Mouse (Mus musculus): ENCODE results near the gene Rnase4. TPM values are rescaled to one million over a fixed set of nuclear protein-coding genes. Genes with fewer than 3 reads are reported as not detected.
A peak's percentile ranks its signal among the peaks of the same experiment; 100 is the strongest.

Rnase4 gene
- polyA plus RNA-seq, 1 experiment from 2014 or later, result 48.2 TPM

DNA sequence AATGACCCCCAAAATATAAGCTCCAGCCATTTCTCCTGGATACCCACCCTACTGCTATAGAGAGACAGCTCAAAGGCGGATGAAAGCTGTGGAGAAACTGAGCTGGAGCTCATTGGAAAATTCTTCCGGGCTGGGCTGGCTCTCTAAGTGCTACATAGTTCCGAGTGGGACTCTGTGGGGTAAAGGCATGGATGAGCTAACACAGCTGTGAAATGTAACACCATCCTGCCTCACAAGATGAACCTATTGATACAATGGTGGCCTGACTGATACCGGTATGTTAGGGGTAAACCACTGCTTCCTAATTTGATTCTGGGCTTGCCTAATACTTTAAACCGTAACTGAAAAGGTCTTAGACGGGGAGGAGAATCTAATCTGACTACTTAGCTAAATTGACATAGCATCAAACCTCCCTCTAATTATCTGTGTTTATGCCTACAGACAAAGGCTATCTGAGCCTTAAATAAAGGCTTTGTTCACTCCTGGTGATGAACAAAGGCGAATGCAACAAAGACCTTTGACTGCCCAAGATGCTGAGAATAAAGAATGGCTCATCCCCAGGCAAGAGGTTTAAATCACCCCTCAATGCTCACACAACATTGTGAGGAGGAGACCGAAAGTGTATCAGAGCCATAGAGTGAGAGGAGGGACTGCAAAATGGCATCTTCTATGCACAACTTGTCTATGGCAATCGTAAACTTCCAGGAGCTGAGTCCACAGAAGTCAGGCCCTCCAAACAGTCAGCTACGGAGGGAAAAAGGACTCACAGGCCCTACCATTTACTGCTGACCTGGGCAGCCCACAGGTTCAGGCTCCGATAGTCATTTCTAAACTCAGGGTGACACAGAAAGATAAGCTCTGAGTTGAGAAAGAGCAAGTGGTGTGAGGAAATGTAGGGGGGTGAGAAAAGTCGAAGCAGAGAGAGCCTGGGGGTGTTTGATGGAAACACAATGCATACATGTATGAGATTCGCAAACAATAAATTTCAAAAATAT is 36.3 kb upstream of the Rnase4 start:
- DNase-seq (ENCODE audit: low spot score) (peak; percentile 41), ATAC-seq (replicated peaks; ENCODE audit: low FRiP score, low read depth) (no peak)
- TF ChIP-seq CTCF (IDR thresholded peaks at IDR 0.05; ENCODE audit: low read depth), result no peak
- H3K9me3 ChIP-seq (replicated peaks; ENCODE audit: low read length), result no peaks in the 10 kb centered on the region
- H3K4me2 ChIP-seq (ENCODE audit: low read length), result no peak overlapping the region
- peaks cover 12% of the 10 kb centered on the region; the same call in 1 of the 2 replicates for H3K4me1 ChIP-seq (replicated peaks; ENCODE audit: insufficient read depth, low read length)
- no peak overlapping the region for H3K27ac ChIP-seq
- H3K36me3 ChIP-seq (ENCODE audit: insufficient read depth, low read length), result no peaks in the 10 kb centered on the region
- no peak overlapping the region for H3K4me3 ChIP-seq (replicated peaks; ENCODE audit: low read depth, low read length)
- WGBS, result 64% methylated on average over 13 of the region's 13 CpGs
- H3K9ac ChIP-seq (ENCODE audit: low read depth, low read length), result no peak overlapping the region
- H3K27me3 ChIP-seq (ENCODE audit: insufficient read depth, low read length), result no peaks in the 10 kb centered on the region

DNA sequence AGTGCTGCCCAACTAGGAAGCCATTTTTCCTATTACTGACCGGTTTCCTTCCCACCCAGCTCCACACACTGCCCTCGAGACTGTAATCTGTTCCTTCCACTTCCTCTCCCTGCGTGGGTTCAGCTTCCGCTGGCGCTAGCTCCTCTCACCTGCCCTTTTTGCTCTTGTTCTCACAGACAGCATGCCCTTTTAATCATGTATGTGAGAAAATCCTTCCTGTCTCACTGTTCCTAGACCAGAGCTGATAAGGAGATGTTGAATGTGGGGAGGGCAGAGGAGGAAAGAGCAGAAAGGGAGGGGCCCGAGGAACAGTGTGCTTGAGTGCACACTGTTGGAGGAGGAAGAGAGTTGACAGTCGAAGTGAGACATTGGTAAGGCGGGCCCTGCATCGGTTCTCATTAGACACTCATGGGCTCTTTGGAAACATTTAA is 33.5 kb upstream of the Rnase4 start, which contains the start of gene Rnase12:
Gene Rnase12 (minus strand): TSS at position 261 of the 431 bp plus-strand sequence.
- H3K9me3 ChIP-seq (replicated peaks; ENCODE audit: low read length), result no peaks in the 10 kb centered on the region
- H3K36me3 ChIP-seq (ENCODE audit: insufficient read depth, low read length), result no peaks in the 10 kb centered on the region
- H3K4me1 ChIP-seq (replicated peaks; ENCODE audit: insufficient read depth, low read length), result peaks cover 12% of the 10 kb centered on the region; the same call in 1 of the 2 replicates
- H3K27me3 ChIP-seq (ENCODE audit: insufficient read depth, low read length), result no peaks in the 10 kb centered on the region
- 0 out of 2 replicates have a peak within 1 kb of the TSS, but pooled peaks have one; percentile 13 for H3K9ac ChIP-seq (ENCODE audit: low read depth, low read length)
- 25% methylated on average over 9 of the region's 9 CpGs for whole genome bisulfite sequencing
- H3K27ac ChIP-seq, result peak within 1 kb of the TSS; percentile 36; the same call in 1 of the 2 replicates
- peak within 1 kb of the TSS; percentile 34 for H3K4me2 ChIP-seq (ENCODE audit: low read length)
- peak; percentile 60 for DNase-seq (ENCODE audit: low spot score)
- 0 out of 2 replicates have a peak, but pooled peaks have one; percentile 38 for ATAC-seq (replicated peaks; ENCODE audit: low FRiP score, low read depth)
- 0 out of 2 replicates have a peak within 1 kb of the TSS, but pooled peaks have one; percentile 7 for H3K4me3 ChIP-seq (replicated peaks; ENCODE audit: low read depth, low read length)
- no peak for TF ChIP-seq CTCF (IDR thresholded peaks at IDR 0.05; ENCODE audit: low read depth)

DNA sequence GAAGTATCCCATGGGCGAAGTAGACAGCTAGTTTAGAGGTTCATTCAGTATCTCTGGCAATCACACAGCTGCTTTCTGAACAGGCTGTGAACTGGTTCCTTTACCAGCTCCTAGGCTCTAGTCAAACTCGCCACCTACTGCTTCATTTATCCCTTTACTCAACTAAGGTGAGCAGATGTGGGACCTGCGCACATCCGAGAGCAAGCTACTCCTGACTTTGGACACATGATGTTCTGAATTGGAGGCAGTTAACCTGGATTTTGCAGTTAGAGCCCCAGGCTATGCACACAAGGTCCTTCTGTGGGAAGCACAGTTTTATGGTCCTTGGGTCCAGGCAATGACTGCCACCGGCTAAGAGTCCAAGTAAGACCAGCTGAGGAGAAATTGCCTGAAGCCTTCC is 30.1 kb upstream of the Rnase4 start:
- Histone ChIP-seq H3K4me3 (replicated peaks; ENCODE audit: low read depth, low read length) (no peak overlapping the region), H3K4me2 (ENCODE audit: low read length) (no peak overlapping the region), H3K27ac (no peak overlapping the region), H3K4me1 (replicated peaks; ENCODE audit: insufficient read depth, low read length) (peaks cover 6% of the 10 kb centered on the region; the same call in 1 of the 2 replicates), H3K36me3 (ENCODE audit: insufficient read depth, low read length) (no peaks in the 10 kb centered on the region), H3K9ac (ENCODE audit: low read depth, low read length) (no peak overlapping the region), H3K27me3 (ENCODE audit: insufficient read depth, low read length) (no peaks in the 10 kb centered on the region), H3K9me3 (replicated peaks; ENCODE audit: low read length) (no peaks in the 10 kb centered on the region)
- ATAC-seq (replicated peaks; ENCODE audit: low FRiP score, low read depth) (no peak), DNase-seq (ENCODE audit: low spot score) (no peak)
- 85% methylated on average over 5 of the region's 5 CpGs for WGBS
- no peak for TF ChIP-seq CTCF (IDR thresholded peaks at IDR 0.05; ENCODE audit: low read depth)

DNA sequence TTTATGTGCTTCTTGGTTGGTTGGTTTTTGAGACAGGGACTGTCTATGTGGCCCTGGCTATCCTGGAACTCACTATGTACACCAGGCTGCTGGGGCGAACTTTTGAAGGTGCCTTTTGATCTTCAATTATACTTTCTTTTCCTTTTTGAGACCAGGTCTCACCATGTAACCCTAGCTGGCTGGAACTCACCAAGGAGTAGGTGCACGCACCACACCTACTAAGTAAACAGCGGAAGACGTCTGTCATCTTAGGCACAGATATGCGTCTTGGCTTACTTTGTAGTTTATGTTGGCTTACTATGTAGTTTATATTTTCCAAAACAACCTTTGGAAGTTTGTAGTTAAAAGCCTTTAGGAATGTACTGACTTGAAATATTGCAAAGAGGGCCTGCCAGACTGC is 21.9 kb upstream of the Rnase4 start:
- H3K9me3 ChIP-seq (replicated peaks; ENCODE audit: low read length), result no peaks in the 10 kb centered on the region
- DNase-seq (ENCODE audit: low spot score), result peak; percentile 77
- peaks cover 8% of the 10 kb centered on the region; the same call in 1 of the 2 replicates for H3K4me1 ChIP-seq (replicated peaks; ENCODE audit: insufficient read depth, low read length)
- no peaks in the 10 kb centered on the region for H3K27me3 ChIP-seq (ENCODE audit: insufficient read depth, low read length)
- no peak for TF ChIP-seq CTCF (IDR thresholded peaks at IDR 0.05; ENCODE audit: low read depth)
- no peak overlapping the region for H3K27ac ChIP-seq
- 60% methylated on average over 5 of the region's 5 CpGs for WGBS
- H3K4me2 ChIP-seq (ENCODE audit: low read length), result no peak overlapping the region
- no peak for ATAC-seq (replicated peaks; ENCODE audit: low FRiP score, low read depth)
- no peak overlapping the region for H3K4me3 ChIP-seq (replicated peaks; ENCODE audit: low read depth, low read length)
- no peaks in the 10 kb centered on the region for H3K36me3 ChIP-seq (ENCODE audit: insufficient read depth, low read length)
- no peak overlapping the region for H3K9ac ChIP-seq (ENCODE audit: low read depth, low read length)

DNA sequence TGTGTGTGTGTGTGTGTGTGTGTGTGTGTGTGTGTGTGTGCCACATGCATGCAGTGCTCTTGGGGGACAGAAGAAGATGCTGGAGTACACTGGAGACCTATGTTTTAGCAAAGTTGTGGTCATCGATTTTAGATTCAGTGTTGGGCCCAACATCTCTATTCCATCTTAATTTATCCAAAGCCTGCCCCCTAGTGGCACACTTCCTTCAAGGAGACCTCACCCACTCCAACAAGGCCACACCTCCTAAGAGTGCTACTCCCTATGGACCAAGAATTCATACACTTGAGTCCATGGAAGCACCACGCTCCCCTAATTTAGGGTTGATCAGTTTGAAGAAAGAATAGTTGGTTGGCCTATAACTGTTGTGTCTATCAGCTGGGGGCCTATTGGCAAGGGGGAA is 21.3 kb upstream of the Rnase4 start:
- 92% methylated on average over 2 of the region's 2 CpGs for WGBS
- no peak for ATAC-seq (replicated peaks; ENCODE audit: low FRiP score, low read depth)
- H3K4me2 ChIP-seq (ENCODE audit: low read length), result no peak overlapping the region
- H3K4me3 ChIP-seq (replicated peaks; ENCODE audit: low read depth, low read length), result no peak overlapping the region
- H3K9me3 ChIP-seq (replicated peaks; ENCODE audit: low read length), result no peaks in the 10 kb centered on the region
- peak; percentile 58 for DNase-seq (ENCODE audit: low spot score)
- H3K4me1 ChIP-seq (replicated peaks; ENCODE audit: insufficient read depth, low read length), result peaks cover 8% of the 10 kb centered on the region; the same call in 1 of the 2 replicates
- H3K27me3 ChIP-seq (ENCODE audit: insufficient read depth, low read length), result no peaks in the 10 kb centered on the region
- peak; percentile 53 for TF ChIP-seq CTCF (IDR thresholded peaks at IDR 0.05; ENCODE audit: low read depth)
- H3K36me3 ChIP-seq (ENCODE audit: insufficient read depth, low read length), result no peaks in the 10 kb centered on the region
- H3K27ac ChIP-seq, result no peak overlapping the region
- H3K9ac ChIP-seq (ENCODE audit: low read depth, low read length), result no peak overlapping the region

DNA sequence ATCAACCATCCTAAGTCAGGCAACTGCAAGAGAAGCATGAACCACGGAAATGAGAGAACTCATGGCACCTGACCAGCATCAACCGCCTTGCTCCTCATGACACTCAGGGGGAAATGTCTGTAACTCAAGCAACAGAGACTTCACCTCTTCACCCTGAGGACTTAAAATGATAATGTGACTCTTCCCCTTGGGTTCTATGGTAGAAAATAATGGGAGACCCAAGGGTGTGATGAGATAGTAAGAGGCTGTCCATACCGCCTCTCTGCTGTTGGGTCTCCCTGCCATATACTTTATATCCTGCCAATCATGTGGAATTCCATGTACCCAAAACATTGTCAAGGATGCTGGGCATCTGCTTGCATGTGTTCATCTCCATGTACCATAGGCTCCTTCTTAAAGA is 16.5 kb upstream of the Rnase4 start, which contains the start of gene Olfr750:
Gene Olfr750 (minus strand): TSS at position 101 of the 400 bp plus-strand sequence.
- H3K9ac ChIP-seq (ENCODE audit: low read depth, low read length), result no peak within 1 kb of the TSS
- H3K27ac ChIP-seq, result no peak within 1 kb of the TSS
- H3K36me3 ChIP-seq (ENCODE audit: insufficient read depth, low read length), result no peaks in the 10 kb centered on the region
- H3K9me3 ChIP-seq (replicated peaks; ENCODE audit: low read length), result no peaks in the 10 kb centered on the region
- TF ChIP-seq CTCF (IDR thresholded peaks at IDR 0.05; ENCODE audit: low read depth), result no peak
- 84% methylated on average over 3 of the region's 3 CpGs for WGBS
- no peaks in the 10 kb centered on the region for H3K27me3 ChIP-seq (ENCODE audit: insufficient read depth, low read length)
- ATAC-seq (replicated peaks; ENCODE audit: low FRiP score, low read depth), result no peak
- no peak within 1 kb of the TSS for H3K4me3 ChIP-seq (replicated peaks; ENCODE audit: low read depth, low read length)
- H3K4me1 ChIP-seq (replicated peaks; ENCODE audit: insufficient read depth, low read length), result no peaks in the 10 kb centered on the region
- no peak within 1 kb of the TSS for H3K4me2 ChIP-seq (ENCODE audit: low read length)
- DNase-seq (ENCODE audit: low spot score), result no peak

Data from kidney, postnatal 0 days (tissue).